Mouse (Mus musculus) forebrain, embryonic 10.5 days (tissue): ENCODE results near the gene Slc25a1. TPM values are rescaled to one million over a fixed set of nuclear protein-coding genes. Genes with fewer than 3 reads are reported as not detected.
A peak's percentile ranks its signal among the peaks of the same experiment; 100 is the strongest.

Experiments
- DNase-seq: peaks from one replicate; pipeline ENCODE4 v3.0.0-alpha.2; 2017; ENCODE audit warnings: low spot score; ENCODE audit errors: extremely low spot score
- H3K27ac ChIP-seq: fragments of 300-500 bp; sonication (generic); 2 replicates; pipeline ENCODE4 v1.5.1; 2016; ENCODE audit warnings: mild to moderate bottlenecking
- H3K27me3 ChIP-seq: fragments of 300-500 bp; sonication (generic); 2 replicates; pipeline ENCODE4 v1.6.1; 2016; ENCODE audit warnings: mild to moderate bottlenecking; ENCODE audit not compliant: poor library complexity, severe bottlenecking
- H3K36me3 ChIP-seq: fragments of 300-500 bp; sonication (generic); replicated peaks from 2 replicates; pipeline ENCODE4 v1.6.1; 2016; ENCODE audit warnings: mild to moderate bottlenecking, moderate library complexity
- H3K4me1 ChIP-seq: fragments of 300-500 bp; sonication (generic); 2 replicates; pipeline ENCODE4 v1.6.1; 2016
- H3K4me3 ChIP-seq: fragments of 300-500 bp; sonication (generic); 2 replicates; pipeline ENCODE4 v1.5.1; 2016; ENCODE audit warnings: mild to moderate bottlenecking, moderate library complexity
- H3K9me3 ChIP-seq: fragments of 300-500 bp; sonication (generic); 2 replicates; pipeline ENCODE4 v1.6.1; 2016; ENCODE audit warnings: mild to moderate bottlenecking, moderate library complexity
- WGBS: fragments of 180-500 bp; shearing (Covaris S2); methylation state at CpG from one replicate; pipeline ENCODE4 v1.1.7; 2016; 5-methylcytosine and 5-hydroxymethylcytosine counted together
- polyA plus RNA-seq: library from polyadenylated mRNA; unstranded; fragments of >200 nt; fragmentation: Nextera tagmentation; extraction: Ambion mirVana; gene quantifications from 2 replicates; pipeline ENCODE4 v1.2.1, GENCODE M21; 2016

Slc25a1 gene
- polyA plus RNA-seq, 1 experiment from 2014 or later = 97.4 TPM

GRCm38 (mm10) chr16:17911052-17911595 is 16.9 kb downstream of the Slc25a1 start, which contains the start of gene Ess2:
Gene Ess2, minus strand, starts transcription at chr16:17911348.
- DNase-seq = peak; percentile 90
- Histone ChIP-seq H3K36me3 (peaks cover 37% of the 10 kb centered on the region), H3K27me3 (peaks cover 47% of the 10 kb centered on the region), H3K4me3 (peak within 1 kb of the TSS; percentile 82), H3K4me1 (peaks cover 22% of the 10 kb centered on the region), H3K9me3 (no peaks in the 10 kb centered on the region), H3K27ac (peak within 1 kb of the TSS; percentile 94)
- WGBS = under 1% methylated on average over 35 of the region's 35 CpGs

GRCm38 (mm10) chr16:17898462-17898861 is 29.6 kb downstream of the Slc25a1 start, which contains the start of the genes Dgcr2 and Tssk2:
Gene Dgcr2, minus strand, starts transcription at chr16:17898562.
Gene Tssk2, plus strand, starts transcription at chr16:17898637.
- WGBS = 92% methylated on average over 14 of the region's 14 CpGs
- peaks cover 56% of the 10 kb centered on the region for H3K36me3 ChIP-seq
- no peaks in the 10 kb centered on the region for H3K27me3 ChIP-seq
- no peaks in the 10 kb centered on the region for H3K9me3 ChIP-seq
- H3K4me1 ChIP-seq = no peaks in the 10 kb centered on the region
- no peak for DNase-seq
- no peak within 1 kb of the TSS for H3K4me3 ChIP-seq
- H3K27ac ChIP-seq = no peak within 1 kb of the TSS

GRCm38 (mm10) chr16:17896091-17896490 is 31.9 kb downstream of the Slc25a1 start:
- no peak overlapping the region for H3K4me3 ChIP-seq
- no peaks in the 10 kb centered on the region for H3K9me3 ChIP-seq
- H3K27ac ChIP-seq = no peak overlapping the region
- H3K36me3 ChIP-seq = peaks cover 32% of the 10 kb centered on the region
- no peak for DNase-seq
- H3K27me3 ChIP-seq = no peaks in the 10 kb centered on the region
- H3K4me1 ChIP-seq = peaks cover 10% of the 10 kb centered on the region

- H3K9me3 ChIP-seq = no peaks in the 10 kb centered on the region
- H3K4me1 ChIP-seq = peaks cover 27% of the 10 kb centered on the region
- H3K4me3 ChIP-seq = no peak within 1 kb of the TSS
- DNase-seq = no peak
- no peak within 1 kb of the TSS for H3K27ac ChIP-seq
- WGBS = 83% methylated on average over 2 of the region's 2 CpGs
- H3K36me3 ChIP-seq = peaks cover 20% of the 10 kb centered on the region
- no peaks in the 10 kb centered on the region for H3K27me3 ChIP-seq
Measured at GRCm38 (mm10) chr16:17893923-17894322, 34.1 kb downstream of the Slc25a1 start, which contains the start of gene Tssk1. Gene Tssk1, plus strand, starts transcription at chr16:17894223.

- H3K4me1 ChIP-seq = peaks cover 27% of the 10 kb centered on the region
- DNase-seq = no peak
- H3K4me3 ChIP-seq = no peak overlapping the region
- H3K27me3 ChIP-seq = no peaks in the 10 kb centered on the region
- no peaks in the 10 kb centered on the region for H3K9me3 ChIP-seq
- peaks cover 9% of the 10 kb centered on the region; the same call in 1 of the 2 replicates for H3K36me3 ChIP-seq
- 83% methylated on average over 3 of the region's 3 CpGs for WGBS
- no peak overlapping the region for H3K27ac ChIP-seq
Measured at GRCm38 (mm10) chr16:17892606-17893005, 35.4 kb downstream of the Slc25a1 start.

- H3K9me3 ChIP-seq = no peaks in the 10 kb centered on the region
- WGBS = under 1% methylated on average over 38 of the region's 38 CpGs
- H3K27me3 ChIP-seq = no peaks in the 10 kb centered on the region
- peak; percentile 100 for DNase-seq
- H3K4me3 ChIP-seq = peak within 1 kb of the TSS; percentile 98
- peaks cover 13% of the 10 kb centered on the region; the same call in 1 of the 2 replicates for H3K36me3 ChIP-seq
- H3K27ac ChIP-seq = peak within 1 kb of the TSS; percentile 99
- H3K4me1 ChIP-seq = peaks cover 27% of the 10 kb centered on the region
Measured at GRCm38 (mm10) chr16:17891567-17891959, 36.5 kb downstream of the Slc25a1 start, which contains the start of gene Gm20518. Gene Gm20518, minus strand, starts transcription at chr16:17891671.

GRCm38 (mm10) chr16:17890917-17891566 is 37.0 kb downstream of the Slc25a1 start:
- Histone ChIP-seq H3K27me3 (no peaks in the 10 kb centered on the region), H3K4me1 (peaks cover 27% of the 10 kb centered on the region), H3K36me3 (peaks cover 16% of the 10 kb centered on the region), H3K27ac (peak overlapping the region; percentile 99), H3K9me3 (no peaks in the 10 kb centered on the region), H3K4me3 (peak overlapping the region; percentile 98)
- DNase-seq = peak; percentile 48
- WGBS = under 1% methylated on average over 44 of the region's 44 CpGs

- Histone ChIP-seq H3K4me1 (peaks cover 27% of the 10 kb centered on the region), H3K27ac (peak overlapping the region; percentile 99), H3K9me3 (no peaks in the 10 kb centered on the region), H3K4me3 (peak overlapping the region; percentile 98), H3K27me3 (no peaks in the 10 kb centered on the region), H3K36me3 (peaks cover 24% of the 10 kb centered on the region)
- no peak for DNase-seq
- 65% methylated on average over 2 of the region's 2 CpGs for WGBS
Measured at GRCm38 (mm10) chr16:17890342-17890727, 37.7 kb downstream of the Slc25a1 start.

GRCm38 (mm10) chr16:17889689-17890341 is 38.2 kb downstream of the Slc25a1 start:
- peak overlapping the region; percentile 98 for H3K4me3 ChIP-seq
- H3K9me3 ChIP-seq = no peaks in the 10 kb centered on the region
- H3K4me1 ChIP-seq = peaks cover 27% of the 10 kb centered on the region
- peaks cover 29% of the 10 kb centered on the region for H3K36me3 ChIP-seq
- no peaks in the 10 kb centered on the region for H3K27me3 ChIP-seq
- DNase-seq = no peak
- 92% methylated on average over 6 of the region's 6 CpGs for WGBS
- peak overlapping the region; percentile 99; the same call in 1 of the 2 replicates for H3K27ac ChIP-seq

- Histone ChIP-seq H3K4me3 (no peak overlapping the region), H3K9me3 (no peaks in the 10 kb centered on the region; the same call in 1 of the 2 replicates), H3K27me3 (no peaks in the 10 kb centered on the region), H3K27ac (no peak overlapping the region), H3K4me1 (no peaks in the 10 kb centered on the region), H3K36me3 (peaks cover 68% of the 10 kb centered on the region)
- DNase-seq = no peak
- WGBS = 91% methylated on average over 6 of the region's 6 CpGs
Measured at GRCm38 (mm10) chr16:17884116-17884515, 43.9 kb downstream of the Slc25a1 start.

GRCm38 (mm10) chr16:17882196-17882595 is 45.8 kb downstream of the Slc25a1 start:
- Histone ChIP-seq H3K4me3 (no peak overlapping the region), H3K36me3 (peaks cover 87% of the 10 kb centered on the region)

GRCm38 (mm10) chr16:17879571-17879970 is 48.4 kb downstream of the Slc25a1 start:
- DNase-seq = no peak
- H3K36me3 ChIP-seq = peaks cover 74% of the 10 kb centered on the region
- 95% methylated on average over 4 of the region's 4 CpGs for WGBS
- no peak overlapping the region for H3K4me3 ChIP-seq
- H3K27ac ChIP-seq = no peak overlapping the region
- H3K27me3 ChIP-seq = no peaks in the 10 kb centered on the region
- H3K4me1 ChIP-seq = no peaks in the 10 kb centered on the region
- H3K9me3 ChIP-seq = no peaks in the 10 kb centered on the region; the same call in 1 of the 2 replicates

More at GRCm38 (mm10) chr16:17882196-17882595, 45.8 kb downstream of the Slc25a1 start:
- DNase-seq = no peak
- H3K27me3 ChIP-seq = no peaks in the 10 kb centered on the region
- H3K27ac ChIP-seq = no peak overlapping the region
- no peaks in the 10 kb centered on the region for H3K4me1 ChIP-seq
- H3K9me3 ChIP-seq = no peaks in the 10 kb centered on the region; the same call in 1 of the 2 replicates

- DNase-seq = no peak
- H3K27me3 ChIP-seq = no peaks in the 10 kb centered on the region
- H3K4me3 ChIP-seq = no peak overlapping the region
- no peaks in the 10 kb centered on the region for H3K4me1 ChIP-seq
- H3K27ac ChIP-seq = no peak overlapping the region
- peaks cover 71% of the 10 kb centered on the region for H3K36me3 ChIP-seq
- H3K9me3 ChIP-seq = no peaks in the 10 kb centered on the region; the same call in 1 of the 2 replicates
- 98% methylated on average over 1 of the region's 1 CpGs for WGBS
Measured at GRCm38 (mm10) chr16:17876096-17876495, 51.9 kb downstream of the Slc25a1 start.
